Mouse (Mus musculus): ENCODE measurements around the gene Slc2a4. TPM values are rescaled to one million over a fixed set of nuclear protein-coding genes. Genes with fewer than 3 reads are reported as not detected.
"Not testable (repeated sequence)": the region's sequence is repeated elsewhere in the genome, so short reads cannot be mapped to it uniquely, and the experiment has no call there.

Slc2a4 gene
- total RNA-seq, 4 experiments from 2014 or later = 435 to 503 (median 470) TPM

- no peak for DNase-seq (ENCODE audit: low spot score)
Measured at GRCm38 (mm10) chr11:69970775-69971174, 22.8 kb upstream of the Slc2a4 start.

DNA sequence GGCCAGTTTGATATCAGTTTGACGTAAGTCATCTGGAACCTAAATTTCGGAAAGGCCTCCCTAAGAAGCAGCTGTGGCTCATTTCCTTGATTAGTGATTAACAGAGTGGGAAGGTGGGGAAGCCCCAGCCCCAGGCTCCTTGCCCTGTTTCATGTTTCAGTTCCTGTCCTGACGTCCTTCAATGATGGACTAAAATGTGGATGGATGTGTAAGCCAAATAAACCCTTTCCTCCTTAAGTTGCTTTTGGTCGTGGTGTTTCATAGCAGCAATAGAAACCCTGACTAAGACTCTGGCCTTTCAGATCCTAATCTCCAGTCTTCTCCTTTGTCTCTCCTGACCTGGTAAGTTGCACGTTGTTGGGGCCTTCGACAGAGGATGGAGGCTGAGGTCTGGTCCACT lies 22.2 kb upstream of the Slc2a4 start:
- DNase-seq (ENCODE audit: low spot score) = no peak

DNA sequence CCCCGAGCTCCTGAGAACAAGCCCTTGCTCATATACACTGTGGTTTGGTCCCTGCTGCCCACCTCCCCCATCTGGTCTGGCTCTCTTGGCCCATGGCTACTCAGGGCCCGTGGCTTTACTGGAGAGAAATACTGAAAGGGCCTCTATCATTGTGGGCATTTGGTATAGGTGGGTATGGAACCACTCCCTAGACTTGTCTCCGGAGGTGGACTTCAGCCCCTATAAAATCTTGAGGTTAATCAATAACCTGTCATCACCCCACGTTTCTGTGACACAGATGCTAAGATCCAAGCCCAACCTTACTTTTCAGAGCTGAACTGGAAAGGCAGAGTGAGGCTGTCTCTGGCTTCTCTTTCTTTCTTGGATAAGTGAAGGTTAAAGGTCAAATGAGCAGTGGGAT lies 20.8 kb upstream of the Slc2a4 start:
- DNase-seq (ENCODE audit: low spot score) = no peak

DNA sequence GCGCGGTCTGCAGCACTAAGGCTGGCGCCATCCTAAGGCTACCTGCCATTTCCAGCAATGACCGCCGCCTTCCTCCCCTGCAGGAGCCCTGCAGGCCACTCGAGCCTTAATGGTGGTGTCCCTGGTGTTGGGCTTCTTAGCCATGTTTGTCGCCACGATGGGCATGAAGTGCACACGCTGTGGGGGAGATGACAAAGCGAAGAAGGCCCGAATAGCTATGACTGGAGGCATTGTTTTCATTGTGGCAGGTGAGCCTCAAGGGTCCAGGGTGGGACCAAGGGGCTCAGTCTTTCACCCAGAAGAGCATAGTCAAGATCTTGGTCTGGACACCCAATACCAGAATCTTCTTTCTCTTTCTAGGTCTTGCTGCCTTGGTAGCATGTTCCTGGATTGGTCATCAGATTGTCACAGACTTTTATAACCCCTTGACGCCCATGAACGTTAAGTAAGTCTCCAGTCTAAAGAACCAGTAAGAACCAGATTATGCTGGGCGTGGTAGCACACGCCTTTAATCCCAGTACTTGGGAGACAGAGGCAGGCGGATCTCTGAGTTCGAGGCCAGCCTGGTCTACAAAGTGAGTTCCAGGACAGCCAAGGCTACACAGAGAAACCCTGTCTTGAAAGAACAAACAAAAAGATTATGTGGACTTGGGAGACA lies 19.0 kb upstream of the Slc2a4 start:
- DNase-seq (ENCODE audit: low spot score) = no peak

DNA sequence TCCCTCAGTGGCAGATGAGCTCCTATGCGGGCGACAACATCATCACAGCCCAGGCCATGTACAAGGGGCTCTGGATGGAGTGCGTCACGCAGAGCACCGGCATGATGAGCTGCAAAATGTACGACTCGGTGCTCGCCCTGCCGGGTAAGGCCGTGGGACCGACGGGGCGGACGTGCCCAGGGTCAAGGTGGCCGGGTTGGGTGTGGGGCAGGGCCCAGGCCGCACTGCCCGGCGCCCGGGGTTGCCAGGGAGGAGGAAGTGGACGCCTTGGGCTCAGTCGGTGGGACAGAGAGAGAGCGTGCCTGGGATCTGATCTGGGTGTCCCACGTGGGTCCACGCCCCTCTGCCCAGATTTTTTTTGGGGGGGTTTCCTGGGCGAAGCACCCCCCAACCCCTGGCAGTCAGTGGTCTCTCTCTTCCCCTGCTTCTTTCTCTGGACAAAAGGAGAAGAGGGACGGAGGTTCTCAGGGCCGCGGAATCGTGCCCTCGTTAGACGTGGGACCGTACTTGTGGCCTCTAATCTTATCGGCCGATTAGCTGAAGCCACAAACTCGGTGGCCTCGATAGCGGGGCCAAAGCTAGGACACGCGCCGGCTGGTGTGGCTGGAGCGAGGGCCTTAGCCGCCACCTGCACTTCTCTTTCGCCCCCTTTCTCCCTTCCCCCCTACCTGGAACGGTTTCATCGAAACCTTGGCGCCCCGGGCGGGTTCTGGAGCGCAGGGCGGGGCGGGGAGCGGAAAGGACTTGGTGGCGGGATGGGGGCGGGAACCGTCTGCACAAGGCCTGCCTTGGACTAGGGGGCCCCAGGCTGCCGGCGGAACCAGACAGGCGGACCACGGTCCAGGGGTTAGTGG lies 18.2 kb upstream of the Slc2a4 start:
- no peak for DNase-seq (ENCODE audit: low spot score)

DNA sequence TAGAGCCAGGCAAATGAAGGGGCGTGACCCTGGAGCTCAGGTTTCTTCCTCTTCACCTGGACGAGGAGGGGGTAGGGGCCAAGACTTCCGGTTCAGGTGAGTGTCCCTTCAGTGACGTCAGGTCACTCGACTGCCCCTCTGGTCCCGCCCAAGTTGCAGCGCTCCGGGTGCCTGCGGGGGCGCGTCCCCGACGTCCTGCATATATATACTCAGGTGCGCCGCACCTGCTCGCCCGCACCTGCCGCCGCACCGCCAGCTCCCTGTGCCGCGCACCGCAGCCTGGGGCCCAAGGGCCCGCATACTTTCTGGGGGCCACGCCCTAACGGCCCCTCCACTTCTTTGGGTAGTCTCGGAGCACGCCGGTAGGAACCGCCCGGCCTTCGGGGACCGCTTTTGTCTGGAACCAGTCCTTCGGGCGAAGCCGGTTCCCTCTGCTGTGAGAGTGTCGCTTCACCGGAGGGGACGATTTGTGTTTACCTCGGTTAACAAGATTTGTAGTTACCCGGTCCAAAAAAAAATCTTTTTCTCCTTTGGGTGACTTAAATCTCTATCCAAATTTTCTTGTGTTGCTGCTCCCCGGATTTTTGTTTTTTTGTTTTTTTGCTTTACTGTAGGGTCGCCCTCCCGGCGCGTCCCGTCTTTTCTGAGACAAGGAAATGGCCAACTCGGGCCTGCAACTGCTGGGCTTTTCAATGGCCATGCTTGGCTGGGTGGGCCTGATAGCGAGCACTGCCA lies 17.4 kb upstream of the Slc2a4 start:
- DNase-seq (ENCODE audit: low spot score) = no peak

- no peak for DNase-seq (ENCODE audit: low spot score)
Measured at GRCm38 (mm10) chr11:69964650-69965270, 16.8 kb upstream of the Slc2a4 start, which contains the start of gene Cldn7. Gene Cldn7 (plus strand): TSS chr11:69964779.

- DNase-seq (ENCODE audit: low spot score) = no peak
Measured at GRCm38 (mm10) chr11:69961841-69962240, 13.9 kb upstream of the Slc2a4 start.

DNA sequence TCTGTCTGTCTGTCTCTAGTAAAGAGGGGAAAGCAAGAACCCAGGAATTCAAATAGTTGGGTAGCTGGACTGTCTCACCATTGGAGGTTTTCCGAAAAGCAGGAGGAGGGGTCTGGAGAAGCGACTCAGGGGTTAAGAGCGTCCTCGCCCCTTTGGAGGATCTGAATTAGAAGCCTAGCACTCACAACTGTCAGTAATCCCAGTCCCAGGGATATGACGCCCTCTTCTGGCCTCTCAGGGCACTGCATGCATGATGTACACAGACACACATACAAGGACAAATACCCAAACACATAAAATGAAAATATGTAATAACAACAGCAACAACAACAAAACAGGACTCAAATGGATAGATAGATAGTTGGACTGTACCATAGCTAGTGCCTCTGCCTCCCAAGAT lies 12.6 kb upstream of the Slc2a4 start:
- DNase-seq (ENCODE audit: low spot score) = no peak

- no peak for DNase-seq (ENCODE audit: low spot score)
Measured at GRCm38 (mm10) chr11:69956218-69956617, 8.2 kb upstream of the Slc2a4 start.

DNA sequence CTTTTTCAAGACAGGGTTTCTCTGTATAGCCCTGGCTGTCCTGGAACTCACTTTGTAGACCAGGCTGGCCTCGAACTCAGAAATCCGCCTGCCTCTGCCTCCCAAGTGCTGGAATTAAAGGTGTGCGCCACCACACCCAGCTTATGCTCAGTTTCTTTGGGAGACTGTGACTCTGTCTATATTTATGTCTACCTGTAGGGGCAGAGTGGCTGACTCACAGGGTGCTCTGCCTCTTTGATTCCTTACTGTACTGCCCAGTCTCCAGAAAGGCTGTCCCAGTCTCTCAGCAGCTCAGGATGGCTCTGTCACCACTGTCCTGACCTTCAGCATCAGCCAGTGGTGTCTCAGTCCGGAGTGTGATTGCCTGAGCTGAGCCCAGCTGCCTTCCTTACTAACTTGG lies 7.6 kb upstream of the Slc2a4 start:
- not testable (repeated sequence) for DNase-seq (ENCODE audit: low spot score)

DNA sequence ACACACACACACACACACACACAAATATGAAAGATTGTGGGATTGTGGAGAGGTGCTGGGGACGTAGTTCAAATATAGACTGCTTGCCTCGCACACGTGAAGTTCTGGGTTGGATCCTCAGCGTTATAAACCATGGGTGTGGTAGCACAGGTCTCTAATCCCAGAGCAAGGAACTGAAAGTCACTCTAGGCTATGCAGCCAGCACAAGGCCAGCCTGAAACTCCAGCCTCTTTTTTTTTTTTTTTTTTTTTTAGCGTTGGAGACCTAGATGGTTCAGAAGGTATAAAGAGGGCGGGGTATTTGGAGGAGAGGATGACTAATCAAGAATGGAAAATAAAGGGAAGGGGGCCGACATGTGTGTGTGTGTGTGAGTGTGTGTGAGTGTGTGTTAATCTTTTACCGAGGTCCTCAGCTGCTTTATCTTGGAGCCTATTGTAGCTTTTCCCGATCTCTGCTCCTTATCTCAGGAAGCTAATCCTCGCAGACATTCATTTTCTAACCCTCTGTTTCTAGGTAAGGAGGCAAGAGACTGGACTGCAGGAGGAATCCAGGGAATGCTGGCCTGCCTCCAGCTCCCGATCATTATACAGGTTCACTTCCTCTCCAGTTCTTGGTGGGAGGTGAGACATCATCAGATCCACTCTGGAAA lies 5.4 kb upstream of the Slc2a4 start:
- DNase-seq (ENCODE audit: low spot score) = no peak

DNA sequence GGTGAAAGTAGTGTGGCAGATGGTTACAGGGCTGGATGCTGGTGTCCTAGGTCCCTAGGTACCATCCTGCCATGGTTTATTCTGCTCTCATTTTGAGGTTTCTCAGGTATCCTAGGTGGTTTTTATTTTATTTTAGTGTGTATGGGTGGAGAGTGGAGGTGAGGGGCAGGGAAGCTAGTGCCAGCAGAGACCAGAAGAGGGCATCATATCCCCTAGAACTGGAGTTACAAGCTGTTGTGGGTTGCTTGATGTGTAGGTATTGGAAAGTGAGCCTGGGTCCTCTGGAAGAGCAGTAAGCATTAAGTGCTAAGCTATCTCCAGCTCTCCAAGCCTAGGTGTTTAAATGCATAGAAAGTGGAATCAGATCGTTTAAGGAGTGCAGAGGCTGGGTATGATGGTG lies 4.3 kb upstream of the Slc2a4 start:
- no peak for DNase-seq (ENCODE audit: low spot score)

DNA sequence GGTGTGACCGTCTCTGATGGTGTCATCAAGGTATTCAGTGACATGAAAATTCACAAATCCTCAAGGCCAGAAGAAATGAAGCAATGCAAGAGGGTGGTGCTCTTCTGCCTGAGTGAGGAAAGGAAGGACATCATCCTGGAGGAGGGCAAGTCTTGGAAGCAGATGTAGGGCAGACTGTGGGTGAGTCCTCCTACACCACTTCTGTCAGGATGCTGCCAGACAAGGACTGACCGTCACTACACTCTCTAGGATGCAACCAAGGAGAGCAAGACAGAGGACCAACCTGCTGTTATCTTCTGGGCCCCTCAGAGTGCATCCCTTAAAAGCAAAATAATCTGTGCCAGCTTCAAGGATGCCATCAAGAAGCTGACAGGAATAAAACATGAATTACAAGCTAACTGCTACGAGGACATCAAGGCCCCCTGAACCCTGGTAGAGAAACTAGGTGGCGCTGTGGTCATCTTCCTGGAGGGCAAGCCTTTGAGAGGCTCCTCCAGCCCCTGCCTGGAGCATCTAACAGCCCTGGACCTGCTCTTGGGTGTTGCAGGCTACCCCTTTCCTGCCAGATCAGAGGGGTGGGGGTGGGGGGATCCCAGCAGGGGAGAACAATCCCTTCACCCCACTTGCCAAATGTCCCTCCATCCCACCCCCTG lies 2.9 kb upstream of the Slc2a4 start:
- no peak for DNase-seq (ENCODE audit: low spot score)

DNA sequence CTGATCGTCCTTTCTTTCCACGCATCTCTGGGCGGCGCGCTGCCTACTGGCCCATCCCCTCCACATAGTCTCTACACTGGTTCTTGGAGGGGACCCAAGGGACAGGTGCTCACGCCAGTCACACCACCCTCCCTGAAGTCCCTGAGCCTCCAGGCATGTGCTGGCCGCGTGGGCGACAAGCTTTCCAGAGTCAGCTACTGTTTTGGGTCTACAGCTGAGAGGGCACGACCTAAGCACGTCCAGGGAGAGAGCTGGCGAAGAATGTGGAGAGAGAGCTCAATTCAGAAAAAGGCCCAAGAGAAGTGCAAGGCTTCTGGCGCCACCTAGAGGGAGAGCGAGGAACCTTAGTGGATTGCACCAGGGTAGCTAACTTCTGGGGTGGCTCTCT lies 769 bp upstream of the Slc2a4 start:
- DNase-seq (ENCODE audit: low spot score) = peak; percentile 91

- DNase-seq (ENCODE audit: low spot score) = peak; percentile 54
Measured at GRCm38 (mm10) chr11:69947337-69948065, 487 bp downstream of the Slc2a4 start.

DNA sequence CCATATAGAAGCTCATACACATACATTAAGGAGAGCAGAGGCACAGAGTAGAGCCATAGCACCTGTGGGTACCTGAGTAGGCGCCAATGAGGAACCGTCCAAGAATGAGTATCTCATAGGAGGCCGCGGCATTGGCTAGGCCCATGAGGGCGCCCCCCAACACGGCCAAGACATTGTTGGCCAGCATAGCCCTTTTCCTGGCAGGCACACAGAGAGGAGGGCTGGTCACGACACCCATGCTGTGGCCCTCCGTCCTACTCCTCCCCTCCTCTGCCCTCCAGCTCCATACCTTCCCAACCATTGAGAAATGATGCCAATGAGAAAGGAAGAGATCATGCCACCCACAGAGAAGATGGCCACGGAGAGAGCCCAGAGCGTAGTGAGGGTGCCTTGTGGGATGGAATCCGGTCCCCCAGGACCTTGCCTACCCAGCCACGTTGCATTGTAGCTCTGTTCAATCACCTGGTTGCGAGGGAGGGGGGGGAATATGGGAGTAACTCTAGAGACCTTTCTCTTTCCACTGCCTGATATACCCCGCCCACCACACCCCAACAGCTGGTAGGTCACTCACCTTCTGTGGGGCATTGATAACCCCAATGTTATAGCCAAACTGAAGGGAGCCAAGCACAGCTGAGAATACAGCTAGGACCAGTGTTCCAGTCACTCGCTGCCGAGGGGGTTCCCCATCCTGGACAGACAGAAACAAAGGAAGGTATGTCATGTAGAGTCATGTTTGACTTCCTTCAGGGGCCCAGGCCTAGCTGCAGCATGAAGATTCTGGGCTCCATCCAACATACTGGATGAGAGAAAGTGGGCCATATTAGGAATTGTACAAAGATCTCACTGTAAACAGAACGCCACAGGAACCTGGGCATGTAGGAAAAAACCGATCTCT lies 1.7 kb downstream of the Slc2a4 start:
- no peak for DNase-seq (ENCODE audit: low spot score)

DNA sequence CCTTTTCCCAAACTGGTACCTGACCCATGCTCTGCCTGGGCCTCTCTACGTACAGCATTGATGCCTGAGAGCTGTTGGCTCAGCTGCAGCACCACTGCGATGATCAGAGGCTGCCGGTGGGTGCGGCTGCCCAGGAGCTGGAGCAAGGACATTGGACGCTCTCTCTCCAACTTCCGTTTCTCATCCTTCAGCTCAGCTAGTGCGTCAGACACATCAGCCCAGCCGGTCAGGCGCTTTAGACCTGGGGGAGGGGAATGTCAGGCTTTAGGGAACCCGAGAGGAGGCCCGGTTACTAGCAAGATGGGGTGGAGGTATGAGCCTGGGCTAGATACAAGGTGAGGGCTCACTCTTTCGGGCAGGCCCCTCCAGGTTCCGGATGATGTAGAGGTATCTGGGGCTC lies 2.8 kb downstream of the Slc2a4 start:
- DNase-seq (ENCODE audit: low spot score) = no peak

DNA sequence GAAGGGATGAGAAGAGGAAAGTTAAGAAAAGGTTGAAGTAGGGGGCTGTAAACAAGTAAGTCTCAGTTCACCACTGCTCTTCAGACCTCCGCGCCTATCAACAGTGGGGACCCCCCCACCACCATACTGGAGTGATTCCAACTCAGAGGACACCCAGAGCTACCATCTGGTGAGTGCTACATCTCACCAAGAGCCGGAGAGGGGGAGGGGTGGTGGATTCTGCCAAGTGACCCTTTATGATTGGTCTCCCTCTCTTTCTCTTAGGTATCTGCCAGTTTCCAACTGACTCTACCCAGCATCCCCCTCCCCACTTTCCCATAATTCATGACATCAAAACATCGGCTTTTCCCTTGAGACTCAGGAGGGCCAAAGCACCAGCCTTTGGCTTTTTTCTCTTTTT lies 7.0 kb downstream of the Slc2a4 start:
- no peak for DNase-seq (ENCODE audit: low spot score)
